Mouse (Mus musculus) ES-E14 (cell line): ENCODE measurements around the gene Nedd4. TPM values are rescaled to one million over a fixed set of nuclear protein-coding genes. Genes with fewer than 3 reads are reported as not detected.

Source experiments
- DNase-seq: peaks from one replicate; pipeline ENCODE4 v3.0.0-alpha.2; 2013; ENCODE audit warnings: low read depth, low spot score
- H3K27ac ChIP-seq: 2 replicates; pipeline ENCODE4 v1.5.1; 2012; ENCODE audit warnings: low read depth, mild to moderate bottlenecking, low read length, moderate library complexity, mixed read lengths; ENCODE audit not compliant: poor library complexity, insufficient read depth, severe bottlenecking
- H3K36me3 ChIP-seq: 2 replicates; pipeline ENCODE4 v1.6.1; 2012; ENCODE audit warnings: mild to moderate bottlenecking, low read length, moderate library complexity, mixed read lengths; ENCODE audit not compliant: control insufficient read depth, poor library complexity, insufficient read depth, severe bottlenecking
- H3K4me1 ChIP-seq, 2 experiments: fragments of 150-350 bp in 1 of 2; sonication (generic) in 1 of 2; 2 replicates each; pipeline ENCODE4 v1.6.1; 2012; ENCODE audit warnings: low read length in 2 of 2, mild to moderate bottlenecking in 1 of 2, mixed read lengths in 1 of 2; ENCODE audit not compliant: control insufficient read depth in 2 of 2, insufficient read depth in 2 of 2, poor library complexity in 1 of 2
- H3K4me3 ChIP-seq, 2 experiments: fragments of 150-350 bp in 1 of 2; sonication (generic) in 1 of 2; 2 replicates each; pipeline ENCODE4 v1.5.1; 2012; ENCODE audit warnings: low read length in 2 of 2, low read depth in 1 of 2, mild to moderate bottlenecking in 1 of 2, mixed read lengths in 1 of 2; ENCODE audit not compliant: insufficient read depth in 1 of 2, poor library complexity in 1 of 2, severe bottlenecking in 1 of 2
- H3K9ac ChIP-seq: 2 replicates; pipeline ENCODE4 v1.6.1; 2012; ENCODE audit warnings: low read depth, mild to moderate bottlenecking, low read length, mixed read lengths; ENCODE audit not compliant: poor library complexity, insufficient read depth, severe bottlenecking
- H3K9me3 ChIP-seq: fragments of 150-350 bp; sonication (generic); 2 replicates; pipeline ENCODE4 v1.6.1; 2012; ENCODE audit warnings: low read depth, mild to moderate bottlenecking, low read length; ENCODE audit not compliant: control insufficient read depth, insufficient read depth
- CHD2 ChIP-seq: IDR thresholded peaks from 2 replicates; pipeline ENCODE4 v1.6.1; 2014; ENCODE audit warnings: mild to moderate bottlenecking, low read depth, low read length, inconsistent platforms
- HCFC1 ChIP-seq: IDR thresholded peaks from 2 replicates; pipeline ENCODE4 v1.6.1; 2012; ENCODE audit warnings: low read length, inconsistent platforms, borderline replicate concordance; ENCODE audit not compliant: insufficient read depth
- MAFK ChIP-seq: IDR thresholded peaks from 2 replicates; pipeline ENCODE4 v1.6.1; 2014; ENCODE audit warnings: mild to moderate bottlenecking, low read depth, low read length, inconsistent platforms; ENCODE audit not compliant: insufficient read depth
- ZC3H11A ChIP-seq: IDR thresholded peaks from 2 replicates; pipeline ENCODE4 v1.6.1; 2012; ENCODE audit warnings: low read depth, mild to moderate bottlenecking, inconsistent platforms, low read length, borderline replicate concordance
- ZNF384 ChIP-seq: IDR thresholded peaks from 2 replicates; pipeline ENCODE4 v1.6.1; 2012; ENCODE audit warnings: low read depth, low read length, inconsistent platforms
- in situ Hi-C, 2 experiments: fragments of 600-800 bp; cut with MboI; formaldehyde crosslinking; loops; one replicate each; pipeline ENCODE4 v1.15.1; 2025; ENCODE audit warnings: low sequenced_read_pairs in 2 of 2, inconsistent platforms in 1 of 2; ENCODE audit not compliant: unreplicated experiment in 2 of 2
- total RNA-seq: library from RNA; depleted of rRNA; stranded (reverse); fragments of 300-350 nt; gene quantifications from 2 replicates; pipeline ENCODE4 v1.2.3, GENCODE M21; 2012

Gene Nedd4
- total RNA-seq, 1 experiment, result 324 TPM

DNA sequence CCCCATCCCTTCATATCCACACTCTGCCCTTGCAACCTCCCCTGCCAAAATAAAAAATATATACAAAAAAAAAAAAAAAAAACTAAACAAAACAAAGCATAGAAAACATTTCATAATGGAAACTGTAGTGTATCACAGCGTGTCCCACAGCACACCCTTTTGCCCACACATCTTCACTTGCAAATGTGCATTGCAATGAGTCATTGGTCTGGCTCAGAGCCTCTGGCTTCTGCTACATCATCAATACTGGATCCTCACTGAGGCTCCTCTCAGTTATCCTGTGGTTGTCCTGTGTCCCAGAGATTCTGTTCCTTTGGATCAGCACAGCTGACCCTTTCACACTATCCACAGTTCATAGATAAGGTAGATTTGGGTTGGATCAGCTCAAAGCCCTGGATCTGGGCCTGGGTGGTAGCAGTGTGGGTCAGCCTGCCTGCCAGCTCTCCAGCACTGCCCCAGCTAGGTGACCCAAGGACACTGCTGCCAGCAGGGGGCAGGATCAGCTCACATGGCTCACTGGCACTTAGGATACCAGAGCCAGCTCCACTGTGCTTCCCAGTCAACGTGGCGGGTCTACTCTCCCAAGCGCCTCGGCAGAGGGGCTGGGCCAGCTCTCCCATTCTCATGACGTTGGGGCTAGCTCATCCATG is 7.4 kb upstream of the Nedd4 start:
- H3K4me3 ChIP-seq, result no peak overlapping the region
- H3K4me1 ChIP-seq, result peaks cover 2 to 38% of the 10 kb centered on the region in 2 experiments; a peak in 3 of 4 replicates
- in situ Hi-C loops, result no loop called here
- H3K27ac ChIP-seq, result no peak overlapping the region
- no peaks in the 10 kb centered on the region for H3K9me3 ChIP-seq
- TF ChIP-seq HCFC1, result no peak
- no peak for TF ChIP-seq ZNF384
- TF ChIP-seq ZC3H11A, result no peak
- no peak for TF ChIP-seq CHD2
- TF ChIP-seq MAFK, result no peak
- H3K9ac ChIP-seq, result no peak overlapping the region
- no peak for DNase-seq
- no peaks in the 10 kb centered on the region for H3K36me3 ChIP-seq

DNA sequence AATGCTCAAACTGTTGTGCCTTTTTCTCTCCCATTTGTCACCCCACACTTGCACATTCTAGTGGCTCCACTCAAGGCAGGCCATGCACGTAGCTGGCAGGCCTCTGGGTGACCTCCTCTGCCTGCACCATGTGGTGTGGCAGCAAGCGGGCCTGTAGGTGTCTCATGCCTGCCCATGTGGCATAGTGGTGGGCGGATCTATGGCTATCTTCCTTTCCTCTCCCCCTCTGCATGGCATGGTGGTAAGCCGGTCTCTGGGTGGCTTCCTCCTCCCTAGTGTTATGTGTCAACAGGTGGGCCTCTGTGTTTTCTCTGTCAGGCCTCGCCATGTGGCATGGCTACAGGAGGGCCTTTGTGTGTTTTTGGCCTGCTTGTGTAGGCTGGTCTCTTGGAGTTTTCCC is 6.5 kb upstream of the Nedd4 start:
- TF ChIP-seq HCFC1 (no peak), MAFK (no peak), ZNF384 (no peak), CHD2 (no peak), ZC3H11A (no peak)
- no peaks in the 10 kb centered on the region for H3K36me3 ChIP-seq
- H3K4me3 ChIP-seq, result no peak overlapping the region
- peaks cover 2 to 40% of the 10 kb centered on the region in 2 experiments; a peak in 3 of 4 replicates for H3K4me1 ChIP-seq
- H3K27ac ChIP-seq, result peak overlapping the region; percentile 23; the same call in 1 of the 2 replicates
- H3K9ac ChIP-seq, result no peak overlapping the region
- H3K9me3 ChIP-seq, result no peaks in the 10 kb centered on the region
- in situ Hi-C loops, result no loop called here
- no peak for DNase-seq

DNA sequence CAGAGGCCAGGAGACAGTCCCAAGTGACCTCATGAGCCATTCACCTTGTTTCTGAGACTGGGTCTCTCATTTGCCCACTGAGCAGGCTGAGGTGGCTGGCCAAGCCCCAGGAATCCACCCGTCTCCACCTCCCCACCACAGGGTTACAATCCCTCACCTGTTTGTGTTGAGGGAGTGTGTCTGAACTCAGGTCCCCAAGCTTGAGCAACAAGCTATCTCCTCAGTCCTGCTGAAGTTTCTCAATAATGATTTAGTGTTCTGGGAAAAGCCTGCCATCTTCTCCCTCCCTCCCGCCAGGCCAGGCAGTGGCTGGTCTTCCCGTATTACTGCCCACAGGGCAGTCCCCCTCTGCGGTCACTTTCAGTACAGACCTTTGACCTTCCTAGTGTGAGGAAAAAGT is 5.7 kb upstream of the Nedd4 start:
- Histone ChIP-seq H3K36me3 (no peaks in the 10 kb centered on the region), H3K9ac (no peak overlapping the region), H3K4me1 (peaks cover 5 to 40% of the 10 kb centered on the region in 2 experiments; a peak in 3 of 4 replicates), H3K4me3 (no peak overlapping the region), H3K9me3 (no peaks in the 10 kb centered on the region), H3K27ac (peak overlapping the region; percentile 23; the same call in 1 of the 2 replicates)
- no peak for TF ChIP-seq HCFC1
- no peak for TF ChIP-seq MAFK
- no peak for TF ChIP-seq ZC3H11A
- TF ChIP-seq ZNF384, result no peak
- no peak for TF ChIP-seq CHD2
- DNase-seq, result no peak
- in situ Hi-C loops, result no loop called here

DNA sequence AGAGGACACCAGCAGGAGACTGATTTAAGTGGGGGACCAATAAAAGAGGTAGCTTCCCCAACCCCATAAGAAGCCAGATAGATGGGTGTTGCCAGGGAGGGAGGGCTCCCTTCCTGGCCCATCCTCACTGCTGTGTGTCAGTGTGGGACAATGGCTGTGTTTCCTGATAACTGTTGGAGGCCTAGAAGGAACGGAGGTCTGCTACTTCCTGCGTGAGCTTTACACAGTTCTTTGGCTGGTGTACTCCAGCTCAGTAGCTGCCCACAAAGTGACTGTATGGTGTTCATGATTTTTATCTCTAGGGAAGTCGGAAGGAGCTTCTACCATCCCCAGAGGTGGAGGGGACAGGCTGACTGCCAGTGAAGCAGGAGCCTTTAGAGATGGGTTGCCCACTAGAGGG is 5.2 kb upstream of the Nedd4 start:
- Histone ChIP-seq H3K4me1 (peaks cover 5 to 39% of the 10 kb centered on the region in 2 experiments; a peak in 3 of 4 replicates), H3K27ac (peak overlapping the region; percentile 23; the same call in 1 of the 2 replicates), H3K9ac (no peak overlapping the region; the same call in 1 of the 2 replicates), H3K36me3 (no peaks in the 10 kb centered on the region), H3K4me3 (no peak overlapping the region), H3K9me3 (no peaks in the 10 kb centered on the region)
- DNase-seq, result no peak
- in situ Hi-C loops, result no loop called here
- no peak for TF ChIP-seq HCFC1
- TF ChIP-seq ZC3H11A, result no peak
- TF ChIP-seq ZNF384, result no peak
- TF ChIP-seq CHD2, result no peak
- TF ChIP-seq MAFK, result no peak
